Mouse (Mus musculus): ENCODE measurements at regions not wholly inside any gene's neighbourhood (a gene's known extent, or its start where the extent isn't known, plus 50 kb on each side); places are given as distances from the start of the nearest gene placed in this dataset.

DNA sequence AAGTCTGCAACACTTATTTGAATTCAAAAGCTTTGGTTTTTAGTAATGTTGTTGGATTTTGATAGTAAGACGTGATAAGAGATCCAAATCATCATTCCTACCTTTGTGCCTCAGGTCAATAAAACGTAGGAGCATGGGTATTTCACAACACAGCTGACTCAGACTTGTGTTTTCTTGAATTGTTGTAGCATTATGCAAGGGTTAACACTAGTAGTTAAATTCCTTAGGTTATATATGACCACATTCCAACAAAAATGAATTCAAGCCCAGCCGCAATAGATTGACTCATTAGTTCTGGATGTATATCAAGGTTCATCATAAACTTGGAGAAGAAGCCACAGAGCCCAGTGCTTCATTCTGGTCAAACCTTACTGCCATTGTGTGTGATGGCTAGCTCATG, 56.1 kb upstream of the Dcbld2 start:
- in situ Hi-C loops (cut with MboI; ENCODE audit: low sequenced_read_pairs) = no loop called here

DNA sequence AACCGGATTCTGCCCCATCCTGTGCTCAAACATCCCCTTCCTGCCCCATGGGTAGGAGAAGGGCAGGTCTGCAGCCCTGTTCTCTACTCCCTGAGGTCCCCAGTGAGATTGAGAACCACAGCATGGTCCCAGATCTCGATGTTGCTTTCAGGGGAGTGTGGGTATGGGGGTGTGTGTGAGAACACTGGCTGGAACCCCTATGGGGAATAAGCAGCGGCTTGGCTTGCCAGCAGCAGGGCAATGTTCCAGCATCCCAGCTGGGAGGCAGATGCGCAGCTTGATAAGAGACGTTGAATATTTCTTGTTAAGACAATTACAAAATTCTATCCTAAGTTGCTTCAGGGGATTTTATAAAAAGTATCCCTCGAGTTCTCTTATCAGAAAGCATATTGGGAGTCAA, 53.7 kb upstream of the Dcbld2 start:
- in situ Hi-C loops (cut with MboI; ENCODE audit: low sequenced_read_pairs) = no loop called here

Data from CH12F3 (cell line).